ENCODE assay signal across 21 mouse cellular contexts in genomic region chrX:23360446-23360845, GRCm38 (mm10). TPM values are rescaled to one million over a fixed set of nuclear protein-coding genes. Genes with fewer than 3 reads are reported as not detected.
"Had no signal": no experiment of that assay in that cellular context is flagged by ENCODE, and none has a peak within 500 bp of the region (broad histone marks: within the 10 kb centered on the region; RNA-seq: fewer than 3 reads in every experiment).

No protein-coding gene starts in this region.

- H3K27ac ChIP-seq: lung, embryonic 15.5 days; midbrain, embryonic 10.5 days; midbrain, embryonic 12.5 days; neural tube, embryonic 13.5 days; neural tube, embryonic 15.5 days had no signal

- H3K9me3 ChIP-seq: lung, embryonic 15.5 days; midbrain, embryonic 10.5 days; midbrain, embryonic 12.5 days; neural tube, embryonic 13.5 days; neural tube, embryonic 15.5 days had no signal

- ATAC-seq: midbrain, embryonic 16.5 days had no signal

- H3K4me2 ChIP-seq: lung, embryonic 15.5 days; midbrain, embryonic 12.5 days; neural tube, embryonic 13.5 days; neural tube, embryonic 15.5 days had no signal

- DNase-seq: lung, adult 2 months; lung, postnatal 10 days; lung, postnatal 4 days; midbrain, embryonic 14.5 days; retina, postnatal 1 day; right cerebral cortex, adult 18-20 months; right cerebral cortex, postnatal 25 days; right cerebral cortex, postnatal 4 days; spleen, adult 18-20 months; thymus, adult 18-20 months; thymus, postnatal 14 days; thymus, postnatal 36 days had no signal

- H3K36me3 ChIP-seq: lung, embryonic 15.5 days; midbrain, embryonic 10.5 days; midbrain, embryonic 12.5 days; neural tube, embryonic 13.5 days; neural tube, embryonic 15.5 days had no signal

- H3K9ac ChIP-seq: lung, embryonic 15.5 days; midbrain, embryonic 12.5 days; neural tube, embryonic 13.5 days; neural tube, embryonic 15.5 days had no signal

- H3K27me3 ChIP-seq: lung, embryonic 15.5 days; midbrain, embryonic 12.5 days; neural tube, embryonic 13.5 days; neural tube, embryonic 15.5 days had no signal

- H3K4me3 ChIP-seq: lung, embryonic 15.5 days; midbrain, embryonic 10.5 days; midbrain, embryonic 12.5 days; myocyte; neural tube, embryonic 13.5 days; neural tube, embryonic 15.5 days had no signal

- H3K4me1 ChIP-seq: lung, embryonic 15.5 days; midbrain, embryonic 10.5 days; midbrain, embryonic 12.5 days; neural tube, embryonic 15.5 days had no signal

RNA-seq across cellular contexts. Expression of gene Klhl13, which starts 4.4 kb away (rescaled TPM):
- total RNA-seq: megakaryocyte, adult 5-6 weeks; megakaryocyte-erythroid progenitor cell, adult 5-6 weeks had no signal
